Mouse (Mus musculus) liver, embryonic 11.5 days (tissue): ENCODE measurements around the gene Fam222b. TPM values are rescaled to one million over a fixed set of nuclear protein-coding genes. Genes with fewer than 3 reads are reported as not detected.

ENCODE experiments used
- ATAC-seq: fragments of 200-750 bp; cut with Nextera tagmentation; replicated peaks from 2 replicates; pipeline ENCODE4 v1.8.0; 2017; ENCODE audit warnings: moderate number of reproducible peaks, mild to moderate bottlenecking, moderate TSS enrichment, moderate library complexity; ENCODE audit not compliant: low FRiP score
- DNase-seq: peaks from one replicate; pipeline ENCODE4 v3.0.0-alpha.2; 2017; ENCODE audit warnings: low spot score
- H3K27ac ChIP-seq: fragments of 300-500 bp; sonication (generic); 2 replicates; pipeline ENCODE4 v1.5.1; 2014; ENCODE audit warnings: mild to moderate bottlenecking, low read depth, low read length, control low read depth
- H3K27me3 ChIP-seq: fragments of 300-500 bp; sonication (generic); replicated peaks from 2 replicates; pipeline ENCODE4 v1.6.1; 2014; ENCODE audit warnings: low read length, mixed read lengths; ENCODE audit not compliant: control insufficient read depth, insufficient read depth
- H3K36me3 ChIP-seq: fragments of 300-500 bp; sonication (generic); 2 replicates; pipeline ENCODE4 v1.6.1; 2014; ENCODE audit warnings: mild to moderate bottlenecking, low read length, moderate library complexity, mixed read lengths; ENCODE audit not compliant: control insufficient read depth, insufficient read depth
- H3K4me1 ChIP-seq: fragments of 300-500 bp; sonication (generic); replicated peaks from 2 replicates; pipeline ENCODE4 v1.6.1; 2014; ENCODE audit warnings: low read length, mixed read lengths; ENCODE audit not compliant: control insufficient read depth, insufficient read depth
- H3K4me2 ChIP-seq: fragments of 300-500 bp; sonication (generic); 2 replicates; pipeline ENCODE4 v1.6.1; 2014; ENCODE audit warnings: mild to moderate bottlenecking, control low read depth, moderate library complexity
- H3K4me3 ChIP-seq: fragments of 300-500 bp; sonication (generic); 2 replicates; pipeline ENCODE4 v1.5.1; 2014; ENCODE audit warnings: low read depth, low read length, control low read depth
- H3K9ac ChIP-seq: fragments of 300-500 bp; sonication (generic); 2 replicates; pipeline ENCODE4 v1.6.1; 2014; ENCODE audit warnings: low read depth, low read length, control low read depth
- H3K9me3 ChIP-seq: fragments of 300-500 bp; sonication (generic); 2 replicates; pipeline ENCODE4 v1.6.1; 2016; ENCODE audit warnings: low read length, inconsistent platforms, mixed read lengths; ENCODE audit not compliant: control insufficient read depth
- WGBS: fragments of 180-500 bp; shearing (Covaris S2); extraction: QIAGEN DNeasy Blood & Tissue Kit; methylation state at CpG from one replicate; pipeline ENCODE4 v1.1.7; 2014; 5-methylcytosine and 5-hydroxymethylcytosine counted together
- microRNA counts: library from miRNA; unstranded; fragments of <30 nt; microRNA quantifications from one replicate; lab custom pipeline; 2015
- microRNA-seq: library from miRNA; unstranded; fragments of <30 nt; microRNA quantifications from one replicate; pipeline ENCODE4, GENCODE M21; 2017; ENCODE audit warnings: borderline number of aligned reads
- polyA plus RNA-seq: library from polyadenylated mRNA; unstranded; fragments of >200 nt; fragmentation: Nextera tagmentation; extraction: Ambion mirVana; gene quantifications from 2 replicates; pipeline ENCODE4 v1.2.1, GENCODE M21; 2014

Gene Fam222b
- polyA plus RNA-seq, 1 experiment from 2014 or later = 17.3 TPM

GRCm38 (mm10) chr11:78204287-78204686, 109.8 kb downstream of the Fam222b start:
- Histone ChIP-seq H3K27me3 (no peaks in the 10 kb centered on the region), H3K9ac (no peak overlapping the region), H3K4me3 (no peak overlapping the region), H3K4me1 (no peaks in the 10 kb centered on the region), H3K4me2 (no peak overlapping the region), H3K27ac (no peak overlapping the region), H3K9me3 (no peaks in the 10 kb centered on the region), H3K36me3 (peaks cover 41% of the 10 kb centered on the region)
- WGBS = 88% methylated on average over 6 of the region's 6 CpGs
- DNase-seq = no peak
- no peak for ATAC-seq

GRCm38 (mm10) chr11:78205361-78206206, 111.1 kb downstream of the Fam222b start:
- WGBS = 81% methylated on average over 13 of the region's 13 CpGs
- DNase-seq (no peak), ATAC-seq (no peak)
- H3K9me3 ChIP-seq = no peaks in the 10 kb centered on the region
- H3K27me3 ChIP-seq = no peaks in the 10 kb centered on the region
- no peak overlapping the region for H3K9ac ChIP-seq
- peaks cover 50% of the 10 kb centered on the region for H3K36me3 ChIP-seq
- H3K4me2 ChIP-seq = no peak overlapping the region
- H3K4me3 ChIP-seq = no peak overlapping the region
- H3K4me1 ChIP-seq = no peaks in the 10 kb centered on the region
- no peak overlapping the region for H3K27ac ChIP-seq

MicroRNAs encoded within 50 kb of the gene (microRNA counts, 519-probe panel; counts per million panel counts)
- microRNA mmu-miR-144 (lab: Ali Mortazavi, UCI) = 7,830 counts per million, percentile 94 among the panel's probes with 10 or more counts
- microRNA mmu-miR-451 (lab: Ali Mortazavi, UCI) = 5,781 counts per million, percentile 61 among the panel's probes with 10 or more counts

Small RNA genes lying within 50 kb of the gene (microRNA-seq; reads per million reads assigned to microRNA genes)
- gene Mir144 (541 reads per million, percentile 67 among the genes with 10 or more reads in this experiment), gene Mir451a (not detected), gene Mir451b (not detected), gene Mir7653 (2.1 reads per million)

Other genes with a start within 250 kb of the Fam222b start
- 6.9 and 7.2 TPM in 2 replicates for gene Pipox, start 200.6 kb upstream of the Fam222b start, polyA plus RNA-seq
- 0.36 TPM in 1 of 2 replicates, not detected in the other for gene Sez6, start 163.9 kb upstream of the Fam222b start, polyA plus RNA-seq
- gene Phf12, start 111.9 kb upstream of the Fam222b start, polyA plus RNA-seq = 17.0 and 18.6 TPM in 2 replicates
- 23.8 and 24.9 TPM in 2 replicates for gene Dhrs13, start 62.4 kb upstream of the Fam222b start, polyA plus RNA-seq
- gene Flot2, start 56.7 kb upstream of the Fam222b start, polyA plus RNA-seq = 44.8 TPM in 2 replicates
- gene Eral1, start 14.3 kb upstream of the Fam222b start, polyA plus RNA-seq = 39.0 and 40.8 TPM in 2 replicates
- gene Traf4, start 70.9 kb downstream of the Fam222b start, polyA plus RNA-seq = 53.8 and 57.6 TPM in 2 replicates
- gene Nek8, start 82.0 kb downstream of the Fam222b start, polyA plus RNA-seq = 13.1 and 14.3 TPM in 2 replicates
- 52.5 and 57.5 TPM in 2 replicates for gene Tlcd1, start 82.1 kb downstream of the Fam222b start, polyA plus RNA-seq
- gene Rpl23a, start 88.9 kb downstream of the Fam222b start, polyA plus RNA-seq = 1,588 and 1,766 TPM in 2 replicates
- 42.6 and 45.3 TPM in 2 replicates for gene Rab34, start 93.8 kb downstream of the Fam222b start, polyA plus RNA-seq
- 1.6 and 2.5 TPM in 2 replicates for gene Proca1, start 98.7 kb downstream of the Fam222b start, polyA plus RNA-seq
- 47.4 and 48.7 TPM in 2 replicates for gene Sdf2, start 151.1 kb downstream of the Fam222b start, polyA plus RNA-seq
- gene Supt6, start 151.3 kb downstream of the Fam222b start, polyA plus RNA-seq = 30.9 and 32.9 TPM in 2 replicates
- 59.5 and 62.2 TPM in 2 replicates for gene 2610507B11Rik, start 167.1 kb downstream of the Fam222b start, polyA plus RNA-seq
- 0.18 and 0.36 TPM in 2 replicates for gene BC030499, start 196.2 kb downstream of the Fam222b start, polyA plus RNA-seq
- 48.3 and 50.3 TPM in 2 replicates for gene Spag5, start 206.9 kb downstream of the Fam222b start, polyA plus RNA-seq
- gene Aldoc, start 228.3 kb downstream of the Fam222b start, polyA plus RNA-seq = 8.8 and 9.9 TPM in 2 replicates
- gene Pigs, start 233.8 kb downstream of the Fam222b start, polyA plus RNA-seq = 63.6 and 68.2 TPM in 2 replicates
- gene Unc119, start 248.8 kb downstream of the Fam222b start, polyA plus RNA-seq = 68.9 and 72.7 TPM in 2 replicates